Mouse (Mus musculus): ENCODE results near the gene Gyg. TPM values are rescaled to one million over a fixed set of nuclear protein-coding genes. Genes with fewer than 3 reads are reported as not detected.

Gene Gyg
- polyA plus RNA-seq (2015; fragmentation: Nextera tagmentation; extraction: Ambion mirVana), result 53.8 and 70.2 TPM in 2 replicates

DNA sequence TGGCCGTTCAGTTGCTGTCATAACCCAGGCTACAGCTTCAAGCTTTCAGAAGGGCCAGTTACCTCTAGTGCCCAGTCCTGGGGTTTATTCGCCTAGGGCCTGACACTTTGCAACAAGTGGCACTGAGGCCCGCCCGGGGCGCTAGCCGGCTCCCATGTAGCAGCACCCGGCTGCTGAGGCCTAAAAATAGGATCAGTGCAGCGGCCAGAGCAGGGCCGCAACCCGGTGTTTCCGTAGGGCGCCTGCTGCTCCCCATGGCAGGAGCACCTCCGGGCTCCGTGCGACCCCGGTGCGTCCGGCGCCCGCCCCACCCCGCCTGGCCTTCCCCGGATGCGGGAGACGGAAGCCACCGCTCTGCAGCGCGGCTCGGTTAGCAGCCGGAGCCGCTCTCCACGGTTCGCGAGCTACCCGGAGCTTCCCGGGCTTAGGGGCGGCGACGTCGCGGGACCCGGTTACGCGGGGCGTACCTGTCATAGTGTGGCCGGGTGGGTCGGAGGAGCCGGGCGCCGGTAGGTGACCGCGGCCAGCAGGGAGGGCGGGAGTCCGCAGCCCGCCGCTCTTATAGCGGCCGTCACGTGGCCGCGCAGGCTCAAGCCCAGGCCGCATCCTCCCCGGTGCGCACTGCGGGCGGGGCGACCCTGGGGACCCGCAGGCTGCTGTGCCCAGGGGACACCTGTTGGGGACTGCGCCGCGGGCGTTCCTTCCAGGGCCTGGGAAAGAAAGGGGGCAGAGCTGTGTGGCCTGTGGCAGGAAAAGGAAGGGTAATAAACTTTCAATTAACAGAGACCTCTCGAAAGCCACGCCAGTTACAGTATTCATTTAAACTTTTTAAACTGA is at the start of gene Gyg:
Gene Gyg (minus strand): TSS at position 787 of the 837 bp plus-strand sequence.
- Histone ChIP-seq H3K9me3 (replicated peaks; ENCODE audit: control insufficient read depth, low read length, poor library complexity, severe bottlenecking) (no peaks in the 10 kb centered on the region), H3K4me1 (ENCODE audit: control insufficient read depth, insufficient read depth, low read length) (peaks cover 17% of the 10 kb centered on the region), H3K27ac (ENCODE audit: low read length) (0 out of 2 replicates have a peak within 1 kb of the TSS, but pooled peaks have one; percentile 49), H3K36me3 (ENCODE audit: control insufficient read depth, insufficient read depth, low read length) (no peaks in the 10 kb centered on the region), H3K9ac (ENCODE audit: low read depth, low read length) (peak within 1 kb of the TSS; percentile 92), H3K4me3 (ENCODE audit: low read depth, low read length) (peak within 1 kb of the TSS; percentile 91), H3K27me3 (ENCODE audit: control insufficient read depth, insufficient read depth, low read depth, low read length) (no peaks in the 10 kb centered on the region; the same call in 1 of the 2 replicates), H3K4me2 (ENCODE audit: low read length) (peak within 1 kb of the TSS; percentile 97)
- under 1% methylated on average over 67 of the region's 73 CpGs for WGBS
- ATAC-seq, result peak; percentile 96

DNA sequence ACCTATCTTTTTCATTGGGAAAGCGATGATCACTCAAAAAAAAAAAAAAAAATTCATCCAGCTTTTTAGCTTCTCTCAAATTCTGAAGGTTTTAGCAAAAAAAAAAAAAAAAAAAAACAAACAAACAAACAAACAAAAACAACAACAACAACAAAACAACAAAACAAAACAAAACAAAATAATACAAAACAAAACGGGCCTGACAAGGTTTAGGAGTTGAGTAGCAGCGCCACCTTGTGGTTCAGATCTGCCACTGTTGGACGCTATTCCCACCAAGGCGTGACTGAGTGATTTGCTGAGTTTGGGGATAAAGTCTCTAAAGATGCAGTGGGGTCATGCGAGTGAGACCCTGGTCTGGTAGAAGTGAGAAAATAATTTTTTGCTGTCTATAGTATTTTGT is 43.8 kb upstream of the Gyg start:
- Histone ChIP-seq H3K4me1 (ENCODE audit: control insufficient read depth, insufficient read depth, low read length) (no peaks in the 10 kb centered on the region), H3K27me3 (ENCODE audit: control insufficient read depth, insufficient read depth, low read depth, low read length) (no peaks in the 10 kb centered on the region), H3K4me2 (ENCODE audit: low read length) (no peak overlapping the region), H3K27ac (ENCODE audit: low read length) (no peak overlapping the region), H3K9ac (ENCODE audit: low read depth, low read length) (no peak overlapping the region), H3K9me3 (replicated peaks; ENCODE audit: control insufficient read depth, low read length, poor library complexity, severe bottlenecking) (no peaks in the 10 kb centered on the region), H3K4me3 (ENCODE audit: low read depth, low read length) (no peak overlapping the region), H3K36me3 (ENCODE audit: control insufficient read depth, insufficient read depth, low read length) (no peaks in the 10 kb centered on the region)
- peak; percentile 71 for ATAC-seq
- 29% methylated on average over 6 of the region's 6 CpGs for WGBS

DNA sequence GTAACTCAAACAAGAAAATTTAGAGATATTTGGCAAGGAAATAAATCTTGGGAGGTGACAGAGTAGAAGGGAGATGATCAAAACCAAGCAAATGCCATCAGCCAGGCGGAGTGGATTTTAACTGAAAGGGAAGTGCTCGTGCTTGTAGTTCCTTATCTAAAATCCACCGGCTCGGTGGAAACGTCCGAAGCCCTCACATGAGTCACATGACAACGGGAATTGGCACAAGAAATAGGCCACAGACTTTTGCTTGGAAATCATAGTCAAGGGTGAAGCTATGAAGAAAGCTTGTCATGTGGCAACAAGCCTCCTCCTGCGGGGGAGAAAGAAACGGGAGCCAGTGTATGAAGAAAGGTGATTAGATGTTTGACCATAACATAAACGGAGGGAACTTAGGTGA is 42.8 kb upstream of the Gyg start:
- no peak overlapping the region for H3K9ac ChIP-seq (ENCODE audit: low read depth, low read length)
- no peaks in the 10 kb centered on the region for H3K36me3 ChIP-seq (ENCODE audit: control insufficient read depth, insufficient read depth, low read length)
- H3K27ac ChIP-seq (ENCODE audit: low read length), result no peak overlapping the region
- no peak overlapping the region for H3K4me3 ChIP-seq (ENCODE audit: low read depth, low read length)
- no peak for ATAC-seq
- no peaks in the 10 kb centered on the region for H3K9me3 ChIP-seq (replicated peaks; ENCODE audit: control insufficient read depth, low read length, poor library complexity, severe bottlenecking)
- no peaks in the 10 kb centered on the region for H3K4me1 ChIP-seq (ENCODE audit: control insufficient read depth, insufficient read depth, low read length)
- 90% methylated on average over 10 of the region's 10 CpGs for WGBS
- no peak overlapping the region for H3K4me2 ChIP-seq (ENCODE audit: low read length)
- no peaks in the 10 kb centered on the region for H3K27me3 ChIP-seq (ENCODE audit: control insufficient read depth, insufficient read depth, low read depth, low read length)

DNA sequence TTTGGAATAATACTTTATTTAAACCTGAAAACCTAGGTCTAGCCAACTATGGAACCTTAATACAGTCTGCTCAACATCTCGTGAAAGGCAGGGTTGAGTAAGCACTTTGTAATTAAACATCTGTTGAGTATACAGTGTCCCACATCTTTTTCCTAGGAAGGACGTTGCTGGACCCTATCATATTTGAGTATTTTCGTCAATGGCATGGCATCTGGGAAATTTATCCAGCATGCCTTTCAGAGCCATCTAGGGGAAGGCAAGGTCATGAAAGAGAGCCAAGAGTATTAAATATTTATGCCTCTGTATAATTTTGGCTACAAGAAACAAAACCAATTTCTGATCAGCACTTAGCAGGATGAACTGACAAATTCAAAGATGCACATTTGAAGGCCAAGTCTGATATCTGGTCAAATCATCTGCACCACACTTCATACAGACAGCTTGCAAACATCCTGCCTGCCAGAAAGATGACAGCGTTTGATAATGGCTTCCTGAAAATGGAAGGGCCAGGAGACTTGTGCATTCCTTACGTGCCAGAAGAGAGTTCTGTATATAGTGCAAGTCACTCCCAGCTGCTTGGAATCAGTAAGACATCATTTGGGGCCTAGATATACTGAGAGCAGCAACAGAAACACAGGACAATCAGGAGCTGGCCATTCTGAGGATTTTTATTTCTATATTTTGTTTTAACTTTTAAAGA is 34.0 kb upstream of the Gyg start:
- ATAC-seq, result no peak
- WGBS, result 80% methylated on average over 5 of the region's 5 CpGs
- Histone ChIP-seq H3K27ac (ENCODE audit: low read length) (no peak overlapping the region), H3K36me3 (ENCODE audit: control insufficient read depth, insufficient read depth, low read length) (no peaks in the 10 kb centered on the region), H3K9me3 (replicated peaks; ENCODE audit: control insufficient read depth, low read length, poor library complexity, severe bottlenecking) (no peaks in the 10 kb centered on the region), H3K9ac (ENCODE audit: low read depth, low read length) (no peak overlapping the region), H3K27me3 (ENCODE audit: control insufficient read depth, insufficient read depth, low read depth, low read length) (no peaks in the 10 kb centered on the region), H3K4me1 (ENCODE audit: control insufficient read depth, insufficient read depth, low read length) (no peaks in the 10 kb centered on the region), H3K4me2 (ENCODE audit: low read length) (no peak overlapping the region), H3K4me3 (ENCODE audit: low read depth, low read length) (no peak overlapping the region)

DNA sequence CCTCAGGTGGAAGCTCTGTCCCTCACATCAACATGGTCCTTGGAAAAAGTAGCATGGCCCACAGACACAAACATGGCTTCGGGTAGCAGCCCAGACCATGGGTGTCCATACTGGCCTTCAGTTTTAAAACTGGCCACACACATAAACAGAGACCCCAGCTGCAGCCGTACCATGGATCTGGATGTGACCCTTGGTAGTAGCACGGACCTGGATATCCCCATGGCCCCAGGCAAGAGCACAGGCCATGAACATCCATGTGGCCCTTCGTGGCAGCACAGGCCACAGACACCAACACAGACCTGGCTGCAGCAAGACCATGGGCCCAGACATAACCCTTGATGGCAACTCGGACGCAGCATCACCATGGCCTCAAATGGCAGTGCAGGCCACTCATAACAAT is 17.3 kb upstream of the Gyg start:
- 91% methylated on average over 6 of the region's 6 CpGs for WGBS
- Histone ChIP-seq H3K27ac (ENCODE audit: low read length) (no peak overlapping the region), H3K4me3 (ENCODE audit: low read depth, low read length) (no peak overlapping the region), H3K36me3 (ENCODE audit: control insufficient read depth, insufficient read depth, low read length) (no peaks in the 10 kb centered on the region), H3K4me2 (ENCODE audit: low read length) (no peak overlapping the region), H3K9me3 (replicated peaks; ENCODE audit: control insufficient read depth, low read length, poor library complexity, severe bottlenecking) (no peaks in the 10 kb centered on the region), H3K27me3 (ENCODE audit: control insufficient read depth, insufficient read depth, low read depth, low read length) (no peaks in the 10 kb centered on the region), H3K4me1 (ENCODE audit: control insufficient read depth, insufficient read depth, low read length) (no peaks in the 10 kb centered on the region), H3K9ac (ENCODE audit: low read depth, low read length) (no peak overlapping the region)
- ATAC-seq, result no peak

DNA sequence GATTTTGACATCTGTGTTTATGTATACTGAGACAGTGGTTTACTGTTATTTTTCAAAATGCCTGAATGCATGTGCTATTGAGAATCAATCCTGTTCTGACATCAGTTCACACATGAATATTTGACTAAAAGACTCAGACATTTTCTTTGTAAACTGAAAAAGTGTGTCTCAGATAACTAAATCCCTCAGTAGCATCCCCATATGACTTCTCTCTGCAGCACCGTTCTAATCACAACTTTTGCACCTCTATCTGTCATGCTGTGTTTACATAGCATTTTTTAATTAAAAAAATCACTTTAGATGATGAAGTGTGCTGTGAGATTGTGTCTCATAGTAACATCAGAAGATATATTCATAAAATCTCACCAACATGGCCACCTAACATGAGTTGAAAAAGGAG is 12.4 kb upstream of the Gyg start:
- no peak overlapping the region for H3K4me3 ChIP-seq (ENCODE audit: low read depth, low read length)
- H3K9ac ChIP-seq (ENCODE audit: low read depth, low read length), result no peak overlapping the region
- H3K36me3 ChIP-seq (ENCODE audit: control insufficient read depth, insufficient read depth, low read length), result no peaks in the 10 kb centered on the region
- H3K27me3 ChIP-seq (ENCODE audit: control insufficient read depth, insufficient read depth, low read depth, low read length), result no peaks in the 10 kb centered on the region
- WGBS, result 88% methylated on average over 1 of the region's 1 CpGs
- ATAC-seq, result no peak
- H3K4me2 ChIP-seq (ENCODE audit: low read length), result no peak overlapping the region
- no peak overlapping the region for H3K27ac ChIP-seq (ENCODE audit: low read length)
- H3K4me1 ChIP-seq (ENCODE audit: control insufficient read depth, insufficient read depth, low read length), result no peaks in the 10 kb centered on the region
- H3K9me3 ChIP-seq (replicated peaks; ENCODE audit: control insufficient read depth, low read length, poor library complexity, severe bottlenecking), result no peaks in the 10 kb centered on the region

DNA sequence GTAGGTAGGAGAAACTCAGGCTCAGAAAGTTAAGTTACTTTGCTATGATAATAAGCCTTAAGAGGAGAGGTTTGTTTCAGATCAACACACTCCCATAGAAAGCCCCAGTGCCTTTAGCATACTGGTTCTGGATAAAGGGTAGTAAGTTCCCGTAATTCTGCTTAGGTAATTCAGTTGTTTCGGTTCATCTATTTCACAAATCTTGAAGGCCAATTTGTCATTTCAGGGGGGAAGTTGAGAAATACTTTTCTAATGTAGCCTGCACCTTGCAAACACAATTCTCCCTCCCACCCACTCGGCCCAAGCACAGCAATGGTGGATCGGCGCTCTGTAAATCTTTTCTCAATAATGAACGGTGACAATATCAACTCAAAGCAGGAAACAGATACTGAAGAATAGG is 359 bp upstream of the Gyg start:
- WGBS, result 86% methylated on average over 6 of the region's 6 CpGs
- Histone ChIP-seq H3K36me3 (ENCODE audit: control insufficient read depth, insufficient read depth, low read length) (no peaks in the 10 kb centered on the region), H3K4me1 (ENCODE audit: control insufficient read depth, insufficient read depth, low read length) (peaks cover 17% of the 10 kb centered on the region), H3K9me3 (replicated peaks; ENCODE audit: control insufficient read depth, low read length, poor library complexity, severe bottlenecking) (no peaks in the 10 kb centered on the region), H3K9ac (ENCODE audit: low read depth, low read length) (0 out of 2 replicates have a peak overlapping the region, but pooled peaks have one; percentile 14), H3K4me2 (ENCODE audit: low read length) (peak overlapping the region; percentile 97), H3K4me3 (ENCODE audit: low read depth, low read length) (peak overlapping the region; percentile 91; the same call in 1 of the 2 replicates), H3K27me3 (ENCODE audit: control insufficient read depth, insufficient read depth, low read depth, low read length) (no peaks in the 10 kb centered on the region; the same call in 1 of the 2 replicates), H3K27ac (ENCODE audit: low read length) (no peak overlapping the region)
- ATAC-seq, result no peak

DNA sequence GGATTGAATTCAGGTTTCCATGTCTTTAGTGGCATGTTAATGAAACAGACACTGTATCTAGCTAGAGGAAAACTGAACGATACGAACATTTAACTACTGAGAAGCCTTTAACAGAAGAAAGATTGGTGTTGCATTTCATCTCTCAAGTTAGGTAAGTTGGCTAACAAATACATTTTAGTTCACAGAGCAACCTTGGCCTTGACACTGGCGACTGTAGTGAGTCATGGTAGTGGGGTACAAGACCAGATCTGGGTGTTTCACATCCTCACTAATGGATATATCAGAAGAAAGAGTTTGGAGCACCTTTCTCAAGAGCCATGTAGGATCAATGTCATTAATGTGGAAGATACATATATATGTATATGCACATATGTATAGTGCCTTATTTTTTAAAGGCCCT is 3.5 kb downstream of the Gyg start:
- Histone ChIP-seq H3K4me1 (ENCODE audit: control insufficient read depth, insufficient read depth, low read length) (peaks cover 17% of the 10 kb centered on the region), H3K4me3 (ENCODE audit: low read depth, low read length) (no peak overlapping the region), H3K9ac (ENCODE audit: low read depth, low read length) (no peak overlapping the region), H3K36me3 (ENCODE audit: control insufficient read depth, insufficient read depth, low read length) (no peaks in the 10 kb centered on the region; the same call in 1 of the 2 replicates), H3K27me3 (ENCODE audit: control insufficient read depth, insufficient read depth, low read depth, low read length) (no peaks in the 10 kb centered on the region; the same call in 1 of the 2 replicates), H3K27ac (ENCODE audit: low read length) (no peak overlapping the region), H3K4me2 (ENCODE audit: low read length) (no peak overlapping the region), H3K9me3 (replicated peaks; ENCODE audit: control insufficient read depth, low read length, poor library complexity, severe bottlenecking) (no peaks in the 10 kb centered on the region)
- 94% methylated on average over 3 of the region's 3 CpGs for WGBS
- no peak for ATAC-seq

DNA sequence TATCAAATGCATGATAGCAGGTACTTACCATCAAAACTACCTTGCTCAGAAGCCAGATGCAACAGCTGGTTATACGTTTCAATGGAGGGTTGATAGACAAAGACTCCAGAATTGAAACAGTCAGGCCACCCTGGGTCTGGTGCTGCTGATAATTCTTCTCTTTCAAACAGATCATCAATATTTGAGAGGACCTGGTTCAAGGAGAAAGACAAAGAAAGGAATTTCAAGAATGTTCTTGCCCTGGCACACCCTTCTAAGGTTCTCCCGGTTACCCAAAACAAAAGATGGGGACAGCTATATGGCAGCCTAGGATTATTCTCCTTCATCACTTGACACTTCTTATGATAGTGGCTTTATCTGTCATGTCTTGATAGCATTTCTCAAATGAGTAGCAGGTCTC is 4.6 kb downstream of the Gyg start:
- 72% methylated on average over 2 of the region's 2 CpGs for WGBS
- no peaks in the 10 kb centered on the region; the same call in 1 of the 2 replicates for H3K36me3 ChIP-seq (ENCODE audit: control insufficient read depth, insufficient read depth, low read length)

More for the DNA sequence above, 4.6 kb downstream of the Gyg start:
- no peak overlapping the region for H3K9ac ChIP-seq (ENCODE audit: low read depth, low read length)
- ATAC-seq, result no peak
- no peaks in the 10 kb centered on the region for H3K9me3 ChIP-seq (replicated peaks; ENCODE audit: control insufficient read depth, low read length, poor library complexity, severe bottlenecking)
- no peak overlapping the region for H3K4me2 ChIP-seq (ENCODE audit: low read length)
- no peak overlapping the region for H3K4me3 ChIP-seq (ENCODE audit: low read depth, low read length)
- H3K27me3 ChIP-seq (ENCODE audit: control insufficient read depth, insufficient read depth, low read depth, low read length), result no peaks in the 10 kb centered on the region; the same call in 1 of the 2 replicates
- peaks cover 17% of the 10 kb centered on the region for H3K4me1 ChIP-seq (ENCODE audit: control insufficient read depth, insufficient read depth, low read length)
- no peak overlapping the region for H3K27ac ChIP-seq (ENCODE audit: low read length)
